Mouse (Mus musculus): ENCODE measurements around the gene Ror1. TPM values are rescaled to one million over a fixed set of nuclear protein-coding genes. Genes with fewer than 3 reads are reported as not detected.

Ror1 gene
- polyA plus RNA-seq, 1 experiment from 2014 or later = 8.3 TPM

- 16% methylated on average over 3 of the region's 3 CpGs for WGBS
- Histone ChIP-seq H3K9me3 (replicated peaks; ENCODE audit: low read length) (no peaks in the 10 kb centered on the region), H3K4me3 (replicated peaks; ENCODE audit: low read depth, low read length) (no peak overlapping the region), H3K27me3 (ENCODE audit: insufficient read depth, low read length) (no peaks in the 10 kb centered on the region), H3K27ac (no peak overlapping the region), H3K4me1 (replicated peaks; ENCODE audit: insufficient read depth, low read length) (peaks cover 3% of the 10 kb centered on the region; the same call in 1 of the 2 replicates), H3K4me2 (ENCODE audit: low read length) (no peak overlapping the region), H3K36me3 (ENCODE audit: insufficient read depth, low read length) (no peaks in the 10 kb centered on the region), H3K9ac (ENCODE audit: low read depth, low read length) (no peak overlapping the region)
- ATAC-seq (replicated peaks; ENCODE audit: low FRiP score, low read depth) = peak; percentile 50; the same call in 1 of the 2 replicates
- peak; percentile 81 for DNase-seq (ENCODE audit: low spot score)
- TF ChIP-seq CTCF (IDR thresholded peaks at IDR 0.05; ENCODE audit: low read depth) = no peak
Measured at GRCm38 (mm10) chr4:100166871-100167270, 71.3 kb downstream of the Ror1 start.

DNA sequence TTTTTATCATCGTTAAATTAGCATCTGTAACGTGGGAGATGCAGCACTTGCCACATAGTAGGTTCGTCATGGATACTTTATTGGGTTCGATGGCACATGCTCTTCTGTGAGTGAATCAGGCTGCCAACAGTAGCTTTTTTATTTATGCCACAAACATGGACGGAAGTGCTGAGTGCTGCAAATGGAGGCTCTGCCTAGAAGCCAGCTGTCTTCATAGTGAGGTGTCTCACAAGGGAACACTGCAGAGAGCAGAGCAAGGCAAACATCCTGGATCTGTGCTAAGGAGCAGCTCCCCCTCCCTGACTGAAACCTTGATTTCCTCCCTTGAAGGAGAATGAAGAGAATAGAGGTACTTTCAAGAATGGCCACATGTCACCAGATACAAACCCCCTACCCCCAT is 74.1 kb downstream of the Ror1 start:
- no peak overlapping the region for H3K4me2 ChIP-seq (ENCODE audit: low read length)
- H3K36me3 ChIP-seq (ENCODE audit: insufficient read depth, low read length) = no peaks in the 10 kb centered on the region
- WGBS = 54% methylated on average over 5 of the region's 5 CpGs
- H3K9me3 ChIP-seq (replicated peaks; ENCODE audit: low read length) = no peaks in the 10 kb centered on the region
- no peak overlapping the region for H3K4me3 ChIP-seq (replicated peaks; ENCODE audit: low read depth, low read length)
- no peak for TF ChIP-seq CTCF (IDR thresholded peaks at IDR 0.05; ENCODE audit: low read depth)
- no peaks in the 10 kb centered on the region for H3K27me3 ChIP-seq (ENCODE audit: insufficient read depth, low read length)
- H3K4me1 ChIP-seq (replicated peaks; ENCODE audit: insufficient read depth, low read length) = peaks cover 3% of the 10 kb centered on the region; the same call in 1 of the 2 replicates
- no peak overlapping the region for H3K9ac ChIP-seq (ENCODE audit: low read depth, low read length)
- DNase-seq (ENCODE audit: low spot score) (no peak), ATAC-seq (replicated peaks; ENCODE audit: low FRiP score, low read depth) (no peak)
- no peak overlapping the region; the same call in 1 of the 2 replicates for H3K27ac ChIP-seq

GRCm38 (mm10) chr4:100170161-100170650 is 74.6 kb downstream of the Ror1 start:
- TF ChIP-seq CTCF (IDR thresholded peaks at IDR 0.05; ENCODE audit: low read depth) = no peak
- H3K4me2 ChIP-seq (ENCODE audit: low read length) = peak overlapping the region; percentile 9
- peaks cover 3% of the 10 kb centered on the region; the same call in 1 of the 2 replicates for H3K4me1 ChIP-seq (replicated peaks; ENCODE audit: insufficient read depth, low read length)
- peak; percentile 69 for DNase-seq (ENCODE audit: low spot score)
- no peak for ATAC-seq (replicated peaks; ENCODE audit: low FRiP score, low read depth)
- WGBS = 27% methylated on average over 14 of the region's 14 CpGs
- H3K27me3 ChIP-seq (ENCODE audit: insufficient read depth, low read length) = no peaks in the 10 kb centered on the region
- no peaks in the 10 kb centered on the region for H3K9me3 ChIP-seq (replicated peaks; ENCODE audit: low read length)
- no peak overlapping the region for H3K9ac ChIP-seq (ENCODE audit: low read depth, low read length)
- H3K36me3 ChIP-seq (ENCODE audit: insufficient read depth, low read length) = no peaks in the 10 kb centered on the region
- no peak overlapping the region; the same call in 1 of the 2 replicates for H3K27ac ChIP-seq
- no peak overlapping the region for H3K4me3 ChIP-seq (replicated peaks; ENCODE audit: low read depth, low read length)

DNA sequence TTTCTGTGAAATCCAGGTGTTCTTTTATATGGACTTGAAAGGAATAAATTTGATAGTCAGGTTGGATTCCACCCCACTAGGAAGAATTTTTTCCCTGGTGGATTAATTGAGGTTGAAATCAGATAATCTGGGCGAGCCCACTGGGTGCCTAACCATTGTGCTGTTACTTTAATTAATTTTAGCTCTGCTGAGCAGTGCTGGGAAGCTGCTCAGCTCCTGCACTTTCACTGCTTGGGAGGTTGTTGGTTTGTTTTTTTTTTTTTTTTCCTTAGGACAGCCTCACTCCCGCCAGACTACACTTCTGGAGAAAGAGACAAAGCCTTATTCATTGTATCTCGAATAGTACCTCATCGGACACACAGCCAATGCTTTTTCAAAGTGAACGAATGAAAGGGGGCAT is 75.2 kb downstream of the Ror1 start:
- no peaks in the 10 kb centered on the region for H3K27me3 ChIP-seq (ENCODE audit: insufficient read depth, low read length)
- DNase-seq (ENCODE audit: low spot score) = no peak
- H3K36me3 ChIP-seq (ENCODE audit: insufficient read depth, low read length) = no peaks in the 10 kb centered on the region
- no peak overlapping the region for H3K9ac ChIP-seq (ENCODE audit: low read depth, low read length)
- H3K4me2 ChIP-seq (ENCODE audit: low read length) = peak overlapping the region; percentile 9; the same call in 1 of the 2 replicates
- H3K9me3 ChIP-seq (replicated peaks; ENCODE audit: low read length) = no peaks in the 10 kb centered on the region
- H3K4me3 ChIP-seq (replicated peaks; ENCODE audit: low read depth, low read length) = no peak overlapping the region
- H3K27ac ChIP-seq = no peak overlapping the region
- ATAC-seq (replicated peaks; ENCODE audit: low FRiP score, low read depth) = no peak
- peaks cover 3% of the 10 kb centered on the region; the same call in 1 of the 2 replicates for H3K4me1 ChIP-seq (replicated peaks; ENCODE audit: insufficient read depth, low read length)
- WGBS = 18% methylated on average over 5 of the region's 5 CpGs
- TF ChIP-seq CTCF (IDR thresholded peaks at IDR 0.05; ENCODE audit: low read depth) = no peak

DNA sequence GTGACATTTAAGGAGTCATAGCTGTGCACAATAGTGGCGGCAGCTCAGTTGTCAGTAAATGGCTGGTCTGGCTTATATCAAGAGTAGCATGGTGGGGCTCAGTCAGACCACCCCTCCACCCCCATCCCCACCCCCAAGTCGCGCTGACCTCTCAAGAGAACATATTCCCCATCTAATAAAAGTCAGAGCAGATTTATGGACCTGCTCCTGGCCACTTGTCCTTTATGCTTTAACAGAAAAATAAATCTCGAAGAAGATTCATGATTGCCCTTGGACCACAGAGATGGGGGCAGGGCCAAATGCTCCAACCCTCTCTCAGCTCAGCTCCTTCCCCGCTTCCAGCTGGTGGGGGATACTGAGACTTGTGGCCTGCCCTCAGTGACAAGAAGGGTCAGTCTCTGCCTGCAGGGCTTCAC is 75.9 kb downstream of the Ror1 start:
- Histone ChIP-seq H3K27me3 (ENCODE audit: insufficient read depth, low read length) (no peaks in the 10 kb centered on the region), H3K36me3 (ENCODE audit: insufficient read depth, low read length) (no peaks in the 10 kb centered on the region), H3K27ac (no peak overlapping the region), H3K4me3 (replicated peaks; ENCODE audit: low read depth, low read length) (no peak overlapping the region), H3K4me1 (replicated peaks; ENCODE audit: insufficient read depth, low read length) (peaks cover 3% of the 10 kb centered on the region; the same call in 1 of the 2 replicates), H3K9ac (ENCODE audit: low read depth, low read length) (no peak overlapping the region), H3K4me2 (ENCODE audit: low read length) (0 out of 2 replicates have a peak overlapping the region, but pooled peaks have one; percentile 16), H3K9me3 (replicated peaks; ENCODE audit: low read length) (no peaks in the 10 kb centered on the region)
- TF ChIP-seq CTCF (IDR thresholded peaks at IDR 0.05; ENCODE audit: low read depth) = no peak
- DNase-seq (ENCODE audit: low spot score) (peak; percentile 64), ATAC-seq (replicated peaks; ENCODE audit: low FRiP score, low read depth) (peak; percentile 42; the same call in 1 of the 2 replicates)
- 12% methylated on average over 5 of the region's 5 CpGs for WGBS

DNA sequence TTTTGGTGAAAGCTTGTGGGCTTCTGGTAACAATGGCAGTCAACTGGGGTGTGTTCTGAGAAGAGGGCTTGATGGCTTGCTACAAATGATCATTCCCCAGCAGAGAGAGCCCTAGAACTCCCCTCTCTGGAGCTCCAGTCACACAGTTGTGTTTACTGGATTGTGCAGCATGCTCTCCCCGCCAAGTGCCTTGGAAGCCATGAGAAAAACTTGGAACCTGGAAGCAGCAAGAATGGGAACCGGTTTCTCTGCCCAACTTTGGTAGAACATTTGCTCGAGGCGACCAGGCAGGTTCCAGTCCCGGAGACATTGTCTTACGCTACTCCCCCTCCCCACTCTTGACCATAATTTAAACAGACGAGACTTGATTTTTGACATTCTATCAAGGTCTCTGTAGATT is 80.0 kb downstream of the Ror1 start:
- no peak overlapping the region for H3K4me3 ChIP-seq (replicated peaks; ENCODE audit: low read depth, low read length)
- WGBS = 67% methylated on average over 7 of the region's 7 CpGs
- peaks cover 3% of the 10 kb centered on the region; the same call in 1 of the 2 replicates for H3K4me1 ChIP-seq (replicated peaks; ENCODE audit: insufficient read depth, low read length)
- no peak overlapping the region for H3K27ac ChIP-seq
- H3K9ac ChIP-seq (ENCODE audit: low read depth, low read length) = no peak overlapping the region
- no peaks in the 10 kb centered on the region for H3K9me3 ChIP-seq (replicated peaks; ENCODE audit: low read length)
- ATAC-seq (replicated peaks; ENCODE audit: low FRiP score, low read depth) (no peak), DNase-seq (ENCODE audit: low spot score) (no peak)
- TF ChIP-seq CTCF (IDR thresholded peaks at IDR 0.05; ENCODE audit: low read depth) = no peak
- H3K4me2 ChIP-seq (ENCODE audit: low read length) = no peak overlapping the region
- H3K27me3 ChIP-seq (ENCODE audit: insufficient read depth, low read length) = no peaks in the 10 kb centered on the region
- H3K36me3 ChIP-seq (ENCODE audit: insufficient read depth, low read length) = no peaks in the 10 kb centered on the region

- Histone ChIP-seq H3K9ac (ENCODE audit: low read depth, low read length) (no peak overlapping the region), H3K36me3 (ENCODE audit: insufficient read depth, low read length) (no peaks in the 10 kb centered on the region), H3K4me1 (replicated peaks; ENCODE audit: insufficient read depth, low read length) (no peaks in the 10 kb centered on the region), H3K9me3 (replicated peaks; ENCODE audit: low read length) (no peaks in the 10 kb centered on the region), H3K4me3 (replicated peaks; ENCODE audit: low read depth, low read length) (no peak overlapping the region), H3K27ac (no peak overlapping the region), H3K4me2 (ENCODE audit: low read length) (no peak overlapping the region), H3K27me3 (ENCODE audit: insufficient read depth, low read length) (no peaks in the 10 kb centered on the region)
- DNase-seq (ENCODE audit: low spot score) = no peak
- 72% methylated on average over 3 of the region's 3 CpGs for WGBS
- TF ChIP-seq CTCF (IDR thresholded peaks at IDR 0.05; ENCODE audit: low read depth) = no peak
- no peak for ATAC-seq (replicated peaks; ENCODE audit: low FRiP score, low read depth)
Measured at GRCm38 (mm10) chr4:100178316-100178715, 82.7 kb downstream of the Ror1 start.
